Mouse (Mus musculus) ES-E14 (cell line): ENCODE measurements around the gene Trim60. TPM values are rescaled to one million over a fixed set of nuclear protein-coding genes. Genes with fewer than 3 reads are reported as not detected.

Experiments
- DNase-seq: peaks from one replicate; pipeline ENCODE4 v3.0.0-alpha.2; 2013; ENCODE audit warnings: low read depth, low spot score
- H3K27ac ChIP-seq: 2 replicates; pipeline ENCODE4 v1.5.1; 2012; ENCODE audit warnings: low read depth, mild to moderate bottlenecking, low read length, moderate library complexity, mixed read lengths; ENCODE audit not compliant: poor library complexity, insufficient read depth, severe bottlenecking
- H3K36me3 ChIP-seq: 2 replicates; pipeline ENCODE4 v1.6.1; 2012; ENCODE audit warnings: mild to moderate bottlenecking, low read length, moderate library complexity, mixed read lengths; ENCODE audit not compliant: control insufficient read depth, poor library complexity, insufficient read depth, severe bottlenecking
- H3K4me1 ChIP-seq, 2 experiments: fragments of 150-350 bp in 1 of 2; sonication (generic) in 1 of 2; 2 replicates each; pipeline ENCODE4 v1.6.1; 2012; ENCODE audit warnings: low read length in 2 of 2, mild to moderate bottlenecking in 1 of 2, mixed read lengths in 1 of 2; ENCODE audit not compliant: control insufficient read depth in 2 of 2, insufficient read depth in 2 of 2, poor library complexity in 1 of 2
- H3K4me3 ChIP-seq, 2 experiments: fragments of 150-350 bp in 1 of 2; sonication (generic) in 1 of 2; 2 replicates each; pipeline ENCODE4 v1.5.1; 2012; ENCODE audit warnings: low read length in 2 of 2, low read depth in 1 of 2, mild to moderate bottlenecking in 1 of 2, mixed read lengths in 1 of 2; ENCODE audit not compliant: insufficient read depth in 1 of 2, poor library complexity in 1 of 2, severe bottlenecking in 1 of 2
- H3K9ac ChIP-seq: 2 replicates; pipeline ENCODE4 v1.6.1; 2012; ENCODE audit warnings: low read depth, mild to moderate bottlenecking, low read length, mixed read lengths; ENCODE audit not compliant: poor library complexity, insufficient read depth, severe bottlenecking
- H3K9me3 ChIP-seq: fragments of 150-350 bp; sonication (generic); 2 replicates; pipeline ENCODE4 v1.6.1; 2012; ENCODE audit warnings: low read depth, mild to moderate bottlenecking, low read length; ENCODE audit not compliant: control insufficient read depth, insufficient read depth
- CHD2 ChIP-seq: IDR thresholded peaks from 2 replicates; pipeline ENCODE4 v1.6.1; 2014; ENCODE audit warnings: mild to moderate bottlenecking, low read depth, low read length, inconsistent platforms
- HCFC1 ChIP-seq: IDR thresholded peaks from 2 replicates; pipeline ENCODE4 v1.6.1; 2012; ENCODE audit warnings: low read length, inconsistent platforms, borderline replicate concordance; ENCODE audit not compliant: insufficient read depth
- MAFK ChIP-seq: IDR thresholded peaks from 2 replicates; pipeline ENCODE4 v1.6.1; 2014; ENCODE audit warnings: mild to moderate bottlenecking, low read depth, low read length, inconsistent platforms; ENCODE audit not compliant: insufficient read depth
- ZC3H11A ChIP-seq: IDR thresholded peaks from 2 replicates; pipeline ENCODE4 v1.6.1; 2012; ENCODE audit warnings: low read depth, mild to moderate bottlenecking, inconsistent platforms, low read length, borderline replicate concordance
- ZNF384 ChIP-seq: IDR thresholded peaks from 2 replicates; pipeline ENCODE4 v1.6.1; 2012; ENCODE audit warnings: low read depth, low read length, inconsistent platforms
- in situ Hi-C, 2 experiments: fragments of 600-800 bp; cut with MboI; formaldehyde crosslinking; loops; one replicate each; pipeline ENCODE4 v1.15.1; 2025; ENCODE audit warnings: low sequenced_read_pairs in 2 of 2, inconsistent platforms in 1 of 2; ENCODE audit not compliant: unreplicated experiment in 2 of 2
- total RNA-seq: library from RNA; depleted of rRNA; stranded (reverse); fragments of 300-350 nt; gene quantifications from 2 replicates; pipeline ENCODE4 v1.2.3, GENCODE M21; 2012; rRNA removed

The Trim60 gene
- total RNA-seq, 1 experiment: not detected

- no peak overlapping the region for H3K9ac ChIP-seq
- H3K9me3 ChIP-seq: no peaks in the 10 kb centered on the region
- no peak for DNase-seq
- no peak overlapping the region for H3K27ac ChIP-seq
- H3K4me1 ChIP-seq: peaks cover 0 to 1% of the 10 kb centered on the region in 2 experiments; a peak in 1 of 4 replicates
- TF ChIP-seq MAFK (no peak), ZNF384 (no peak), ZC3H11A (no peak), HCFC1 (no peak), CHD2 (no peak)
- in situ Hi-C loops: no loop called here
- no peaks in the 10 kb centered on the region for H3K36me3 ChIP-seq
- no peak overlapping the region for H3K4me3 ChIP-seq
These were observed 35.1 kb downstream of the Trim60 start for GRCm38 (mm10) chr8:64983150-64983897.

DNA sequence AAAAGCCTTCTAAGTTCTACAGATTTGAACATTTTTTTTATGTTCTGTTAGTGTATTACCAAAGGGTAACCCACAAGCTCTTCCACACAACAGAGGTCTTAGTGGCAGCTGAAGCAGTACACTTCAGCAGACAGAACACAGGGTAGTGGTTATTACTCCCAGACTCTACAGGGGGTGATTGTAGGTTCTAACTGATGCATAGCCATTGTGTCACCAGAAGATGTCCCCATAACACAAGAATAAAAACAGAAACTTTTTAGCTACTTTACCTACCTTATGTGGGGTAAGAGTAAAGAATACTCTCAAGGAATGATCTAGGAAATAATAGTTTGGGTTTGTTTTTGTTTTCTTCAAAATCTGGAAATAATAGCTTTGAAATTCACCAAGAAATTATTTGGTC, 55.5 kb downstream of the Trim60 start:
- Histone ChIP-seq H3K9ac (no peak overlapping the region), H3K4me1 (no peaks in the 10 kb centered on the region), H3K36me3 (peaks cover 11% of the 10 kb centered on the region), H3K9me3 (no peaks in the 10 kb centered on the region), H3K27ac (no peak overlapping the region), H3K4me3 (no peak overlapping the region)
- TF ChIP-seq HCFC1 (no peak), MAFK (no peak), CHD2 (no peak), ZC3H11A (no peak), ZNF384 (no peak)
- no peak for DNase-seq
- in situ Hi-C loops: no loop called here

DNA sequence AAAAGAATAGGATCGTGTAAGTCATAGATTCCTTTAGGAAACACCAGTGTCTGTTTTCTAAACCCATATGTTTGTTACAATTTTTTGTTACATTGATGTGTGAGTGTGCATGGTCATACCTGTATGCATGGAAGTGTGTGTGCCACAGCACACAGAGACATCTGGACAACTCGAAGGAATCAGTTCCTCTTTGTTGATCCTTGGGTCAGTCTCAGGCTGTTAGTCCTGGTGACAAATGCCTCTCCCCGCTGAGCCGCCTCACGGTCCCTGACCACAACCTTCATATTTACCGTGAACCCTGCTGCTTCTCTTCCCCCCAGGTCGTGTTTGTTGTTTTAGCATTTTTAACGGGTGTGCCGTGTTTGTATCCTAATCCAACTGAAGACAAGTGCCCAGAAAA, 59.4 kb downstream of the Trim60 start:
- no peak for DNase-seq
- Histone ChIP-seq H3K9me3 (no peaks in the 10 kb centered on the region), H3K4me1 (no peaks in the 10 kb centered on the region), H3K36me3 (peaks cover 8% of the 10 kb centered on the region), H3K27ac (no peak overlapping the region), H3K9ac (no peak overlapping the region), H3K4me3 (no peak overlapping the region)
- TF ChIP-seq HCFC1: no peak
- TF ChIP-seq MAFK: no peak
- no peak for TF ChIP-seq CHD2
- TF ChIP-seq ZNF384: no peak
- no peak for TF ChIP-seq ZC3H11A
- in situ Hi-C loops: no loop called here

- DNase-seq: no peak
- no peak for TF ChIP-seq ZNF384
- TF ChIP-seq MAFK: no peak
- TF ChIP-seq HCFC1: no peak
- no peak for TF ChIP-seq ZC3H11A
- no peak for TF ChIP-seq CHD2
These were observed 66.3 kb downstream of the Trim60 start for GRCm38 (mm10) chr8:64952101-64952500.

More at GRCm38 (mm10) chr8:64952101-64952500, 66.3 kb downstream of the Trim60 start:
- in situ Hi-C loops: no loop called here
- no peaks in the 10 kb centered on the region for H3K36me3 ChIP-seq
- H3K9me3 ChIP-seq: no peaks in the 10 kb centered on the region
- H3K4me3 ChIP-seq: no peak overlapping the region
- H3K9ac ChIP-seq: no peak overlapping the region
- peaks cover 0 to 5% of the 10 kb centered on the region in 2 experiments; a peak in 1 of 4 replicates for H3K4me1 ChIP-seq
- H3K27ac ChIP-seq: no peak overlapping the region

Other genes with a start within 250 kb of the Trim60 start
- 16.3 and 21.9 TPM in 2 replicates for gene Klhl2, start 168.6 kb downstream of the Trim60 start, total RNA-seq
- gene Tmem192, start 71.4 kb downstream of the Trim60 start, total RNA-seq: 13.1 and 13.2 TPM in 2 replicates
- gene Trim75, start 30.8 kb downstream of the Trim60 start, total RNA-seq: 0.18 and 0.32 TPM in 2 replicates
- 0.09 TPM in 1 of 2 replicates, not detected in the other for gene Trim61, start 61 bp downstream of the Trim60 start, total RNA-seq
- 12.7 and 22.8 TPM in 2 replicates for gene Apela, start 18.8 kb upstream of the Trim60 start, total RNA-seq
- gene Gm10663, start 56.4 kb upstream of the Trim60 start, total RNA-seq: not detected in 2 replicates
- gene BC030870, start 111.0 kb upstream of the Trim60 start, total RNA-seq: not detected in 2 replicates